Mouse (Mus musculus): ENCODE measurements around the gene Hif3a.
"Not testable (repeated sequence)": the region's sequence is repeated elsewhere in the genome, so short reads cannot be mapped to it uniquely, and the experiment has no call there.

Gene Hif3a

GRCm38 (mm10) chr7:17062389-17062788 is at the start of gene Hif3a:
Gene Hif3a (minus strand): TSS chr7:17062427.
- peak; percentile 92 for DNase-seq

GRCm38 (mm10) chr7:17101631-17102030 is 39.4 kb upstream of the Hif3a start:
- not testable (repeated sequence) for DNase-seq

- peak; percentile 6 for DNase-seq
Measured at GRCm38 (mm10) chr7:17091280-17091679, 29.1 kb upstream of the Hif3a start.

GRCm38 (mm10) chr7:17090058-17090585 is 27.9 kb upstream of the Hif3a start:
- no peak for DNase-seq

- DNase-seq = no peak
Measured at GRCm38 (mm10) chr7:17087731-17088130, 25.5 kb upstream of the Hif3a start.

GRCm38 (mm10) chr7:17082766-17083165 is 20.5 kb upstream of the Hif3a start:
- no peak for DNase-seq

- no peak for DNase-seq
Measured at GRCm38 (mm10) chr7:17078076-17078654, 15.9 kb upstream of the Hif3a start.

- DNase-seq = no peak
Measured at GRCm38 (mm10) chr7:17076542-17076941, 14.3 kb upstream of the Hif3a start.

GRCm38 (mm10) chr7:17073904-17074615 is 11.8 kb upstream of the Hif3a start, which contains the start of gene Psg16:
Gene Psg16 (plus strand): TSS chr7:17074040.
- DNase-seq = peak; percentile 72

- DNase-seq = no peak
Measured at GRCm38 (mm10) chr7:17073513-17073903, 11.3 kb upstream of the Hif3a start.

GRCm38 (mm10) chr7:17067651-17068050 is 5.4 kb upstream of the Hif3a start:
- DNase-seq = not testable (repeated sequence)

- no peak for DNase-seq
Measured at GRCm38 (mm10) chr7:17067000-17067399, 4.8 kb upstream of the Hif3a start.

GRCm38 (mm10) chr7:17066412-17066811 is 4.2 kb upstream of the Hif3a start:
- peak; percentile 81 for DNase-seq

GRCm38 (mm10) chr7:17065620-17066019 is 3.4 kb upstream of the Hif3a start:
- DNase-seq = no peak

GRCm38 (mm10) chr7:17062845-17063244 is 618 bp upstream of the Hif3a start:
- DNase-seq = peak; percentile 6

GRCm38 (mm10) chr7:17060782-17061605 is 1.2 kb downstream of the Hif3a start:
- no peak for DNase-seq

- peak; percentile 11 for DNase-seq
Measured at GRCm38 (mm10) chr7:17060031-17060781, 2.0 kb downstream of the Hif3a start.

GRCm38 (mm10) chr7:17059463-17059844 is 2.8 kb downstream of the Hif3a start:
- no peak for DNase-seq

GRCm38 (mm10) chr7:17058816-17059462 is 3.3 kb downstream of the Hif3a start:
- DNase-seq = peak; percentile 24

- peak; percentile 76 for DNase-seq
Measured at GRCm38 (mm10) chr7:17058071-17058689, 4.0 kb downstream of the Hif3a start.

Data from embryo, embryonic 11 days (tissue).